Mouse (Mus musculus) kidney, adult 18-20 months (tissue): ENCODE data around the gene Zfp597.
A peak's percentile ranks its signal among the peaks of the same experiment; 100 is the strongest.
"Not testable (repeated sequence)": the region's sequence is repeated elsewhere in the genome, so short reads cannot be mapped to it uniquely, and the experiment has no call there.

Source experiments
- DNase-seq: peaks from one replicate; pipeline ENCODE4 v3.0.0; 2021

The Zfp597 gene

GRCm38 (mm10) chr16:3854437-3855182 lies 29.8 kb downstream of the Zfp597 start:
- DNase-seq = no peak

GRCm38 (mm10) chr16:3852586-3852985 lies 31.8 kb downstream of the Zfp597 start:
- DNase-seq = no peak

- not testable (repeated sequence) for DNase-seq
Observed at GRCm38 (mm10) chr16:3851301-3851700, 33.1 kb downstream of the Zfp597 start.

DNA sequence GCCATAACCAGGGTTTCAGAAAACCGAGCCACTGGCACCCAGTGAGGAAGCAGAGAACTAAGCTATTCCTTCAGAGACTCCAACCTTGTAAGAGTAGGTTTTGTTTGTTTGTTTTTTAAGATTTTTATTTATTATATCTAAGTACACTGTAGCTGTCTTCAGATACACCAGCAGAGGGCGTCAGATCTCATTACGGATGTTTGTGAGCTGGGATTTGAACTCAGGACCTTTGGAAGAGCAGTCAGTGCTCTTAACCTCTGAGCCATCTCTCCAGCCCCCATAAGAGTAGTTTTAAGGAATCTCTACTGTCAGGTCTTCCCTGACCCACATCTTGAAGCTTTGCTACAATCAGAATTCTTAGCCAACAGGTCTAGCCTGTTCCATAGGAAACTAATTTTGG lies 35.9 kb downstream of the Zfp597 start:
- no peak for DNase-seq

- no peak for DNase-seq
Observed at GRCm38 (mm10) chr16:3847871-3848270, 36.5 kb downstream of the Zfp597 start.

GRCm38 (mm10) chr16:3846711-3847518 lies 37.4 kb downstream of the Zfp597 start, which contains the start of gene Zfp174:
Gene Zfp174 (plus strand): TSS chr16:3847268.
- peak; percentile 95 for DNase-seq

DNA sequence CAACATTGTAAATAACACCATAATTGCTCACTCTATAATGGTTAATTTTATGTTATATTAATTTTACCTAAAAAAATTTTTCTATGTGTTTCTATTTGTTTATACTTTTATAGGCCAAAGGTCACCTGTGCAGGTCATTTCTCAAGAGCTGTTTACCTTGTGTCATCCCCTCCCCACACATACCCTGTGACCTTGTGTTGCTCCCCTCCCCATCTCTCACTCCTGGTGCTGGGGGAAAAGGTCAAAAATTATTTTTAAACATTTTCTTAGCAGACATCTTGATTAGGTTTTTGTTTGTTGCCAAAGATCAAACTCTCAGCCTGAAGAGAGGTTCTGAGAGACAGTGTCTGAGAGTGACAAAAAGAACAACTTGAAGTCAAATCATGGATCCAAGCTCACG lies 40.6 kb downstream of the Zfp597 start:
- no peak for DNase-seq

DNA sequence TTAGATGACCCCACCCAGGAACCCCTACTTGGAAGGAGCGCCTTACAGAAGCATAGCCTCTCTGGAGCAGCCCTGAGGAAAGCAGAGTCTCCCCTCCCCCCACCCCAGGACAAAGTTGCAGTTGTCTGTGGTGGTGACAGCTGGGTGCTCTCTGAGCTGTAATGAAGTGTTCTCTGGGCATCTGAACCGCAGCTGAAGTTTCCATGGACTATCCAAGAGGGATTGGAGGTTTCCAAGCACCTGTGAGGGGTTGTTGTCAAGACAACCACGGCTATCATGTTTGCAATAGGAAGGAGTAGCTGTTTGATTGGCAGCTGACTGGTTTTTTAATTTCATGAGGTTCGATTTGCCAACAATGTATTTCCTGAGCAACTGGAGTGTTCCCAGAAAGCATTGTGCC lies 41.4 kb downstream of the Zfp597 start:
- no peak for DNase-seq

DNA sequence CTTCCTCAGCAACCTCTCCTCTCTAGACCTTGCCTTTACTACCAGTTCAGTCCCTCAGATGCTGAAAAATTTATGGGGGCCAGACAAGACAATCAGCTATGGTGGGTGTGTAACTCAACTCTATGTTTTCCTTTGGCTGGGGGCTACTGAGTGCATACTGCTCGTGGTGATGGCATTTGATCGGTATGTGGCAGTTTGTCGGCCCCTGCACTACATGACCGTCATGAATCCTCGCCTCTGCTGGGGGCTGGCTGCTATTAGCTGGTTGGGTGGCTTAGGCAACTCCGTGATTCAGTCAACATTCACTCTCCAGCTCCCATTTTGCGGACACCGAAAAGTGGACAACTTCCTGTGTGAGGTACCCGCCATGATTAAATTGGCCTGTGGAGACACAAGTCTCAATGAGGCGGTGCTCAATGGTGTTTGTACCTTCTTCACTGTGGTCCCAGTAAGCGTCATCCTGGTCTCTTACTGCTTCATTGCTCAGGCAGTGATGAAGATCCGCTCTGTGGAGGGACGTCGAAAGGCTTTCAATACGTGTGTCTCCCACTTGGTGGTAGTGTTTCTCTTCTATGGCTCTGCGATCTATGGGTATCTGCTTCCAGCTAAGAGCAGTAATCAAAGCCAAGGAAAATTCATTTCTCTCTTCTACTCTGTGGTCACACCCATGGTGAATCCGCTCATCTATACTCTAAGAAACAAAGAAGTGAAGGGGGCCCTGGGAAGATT lies 45.0 kb downstream of the Zfp597 start:
- DNase-seq = peak; percentile 22

- no peak for DNase-seq
Observed at GRCm38 (mm10) chr16:3835461-3835860, 48.9 kb downstream of the Zfp597 start.

GRCm38 (mm10) chr16:3830588-3831109 lies 53.7 kb downstream of the Zfp597 start, which contains the start of gene Olfr15:
Gene Olfr15 (plus strand): TSS chr16:3830878.
- peak; percentile 9 for DNase-seq

DNA sequence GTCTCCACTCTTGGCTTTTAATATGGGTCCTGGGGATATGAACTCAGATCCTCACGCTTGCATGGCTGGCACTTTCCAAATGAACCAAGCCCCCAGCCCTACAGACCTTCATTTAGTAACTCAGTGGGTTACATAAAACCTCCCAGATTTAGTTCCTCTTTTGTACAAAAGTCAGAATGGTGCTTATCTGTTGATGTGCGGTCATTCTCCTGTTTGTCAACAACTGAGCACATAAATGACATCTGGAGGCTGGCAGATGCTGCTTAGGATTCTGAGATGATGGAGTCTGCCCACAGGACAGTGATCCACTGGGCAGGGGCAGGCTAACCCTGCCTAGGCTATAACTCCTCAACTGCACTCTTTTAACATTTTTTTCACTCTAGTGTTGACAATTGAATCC lies 54.6 kb downstream of the Zfp597 start:
- no peak for DNase-seq

DNA sequence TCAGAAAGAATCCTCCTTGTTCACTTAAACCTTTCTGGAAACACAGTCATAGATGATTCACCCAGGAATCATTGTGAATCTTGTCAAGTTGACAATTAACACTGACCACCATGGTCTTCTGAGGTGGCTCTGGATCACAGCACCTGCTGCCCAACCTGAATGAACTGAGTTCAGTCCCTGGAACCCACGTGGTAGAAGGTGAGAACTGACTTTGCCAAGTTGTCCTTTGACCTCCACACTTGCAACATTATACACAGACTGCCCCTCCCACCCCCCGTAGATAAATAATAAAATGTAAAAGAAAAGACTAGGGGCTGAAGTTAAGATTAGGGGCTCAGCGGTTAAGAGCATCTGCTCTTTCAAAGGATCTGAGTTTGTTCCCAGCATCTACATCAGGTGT lies 56.3 kb downstream of the Zfp597 start:
- no peak for DNase-seq

DNA sequence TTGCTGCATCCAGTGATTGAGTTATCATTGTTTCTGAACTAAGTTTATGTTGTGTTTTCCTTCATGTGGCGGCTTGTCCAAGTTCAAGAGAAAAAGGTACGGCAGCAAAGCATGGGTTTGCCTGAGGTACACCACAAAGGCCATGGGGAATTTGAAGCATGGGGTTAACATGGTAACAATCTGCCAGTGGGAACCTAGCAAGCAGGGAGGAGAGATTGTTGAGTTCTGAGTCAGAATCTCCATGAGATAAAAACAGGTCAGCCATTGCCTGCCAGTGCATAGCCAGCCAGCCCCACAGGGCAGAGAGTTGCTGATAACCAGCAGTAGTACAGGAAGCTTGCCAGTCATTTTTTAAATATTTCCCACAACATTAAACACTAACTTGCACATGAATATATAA lies 64.2 kb downstream of the Zfp597 start:
- no peak for DNase-seq

DNA sequence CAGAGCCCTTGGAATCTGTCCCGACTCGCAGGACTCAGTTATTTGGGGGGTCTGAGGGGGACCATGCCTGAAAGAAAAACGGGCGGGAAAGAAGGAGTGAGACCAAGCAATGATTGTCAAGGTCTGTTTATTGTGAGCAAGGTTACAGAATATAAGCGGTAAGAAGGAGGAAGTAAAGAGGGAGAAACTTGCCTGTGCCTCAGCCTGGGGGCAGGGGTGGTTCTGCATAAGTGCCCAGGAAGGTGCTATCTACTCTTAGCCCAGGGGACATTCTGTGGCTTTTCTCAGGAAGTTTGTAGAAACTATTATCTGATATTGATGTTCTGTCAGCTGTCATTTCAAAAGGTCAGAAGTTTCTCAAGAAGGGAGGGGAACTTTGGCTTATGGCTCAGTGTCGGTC lies 69.7 kb downstream of the Zfp597 start:
- DNase-seq = not testable (repeated sequence)
